Comparison of ENCODE assay signal across 25 mouse cellular contexts in the genomic region with DNA sequence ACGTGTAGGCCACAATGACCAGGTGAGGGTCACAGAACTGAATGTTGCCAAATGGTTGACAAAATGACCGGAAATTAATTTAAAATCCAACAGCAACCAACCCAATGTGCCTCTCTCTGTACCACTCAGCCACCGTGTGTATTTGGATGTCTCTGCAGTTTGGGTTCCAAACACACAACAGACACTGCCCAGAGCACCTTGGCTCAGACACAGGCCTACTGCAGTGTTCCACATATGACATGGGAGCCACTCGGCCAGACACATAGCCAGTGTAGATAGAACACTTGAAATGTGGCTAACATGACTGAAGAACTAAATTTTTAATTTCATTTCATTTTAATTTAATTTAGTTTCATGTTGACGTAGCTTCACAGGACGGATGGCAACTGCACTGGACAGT.
"Had no signal": no experiment of that assay in that cellular context is flagged by ENCODE, and none has a peak within 500 bp of the region (broad histone marks: within the 10 kb centered on the region; RNA-seq: fewer than 3 reads in every experiment).

No protein-coding gene starts in this region.

- H3K27me3 ChIP-seq: heart, embryonic 13.5 days; heart, embryonic 15.5 days; hindbrain, embryonic 13.5 days; hindbrain, embryonic 15.5 days; kidney, embryonic 15.5 days; limb, embryonic 13.5 days; limb, embryonic 15.5 days; liver, embryonic 12.5 days had no signal

- H3K4me3 ChIP-seq: heart, adult 2 months; heart, embryonic 13.5 days; heart, embryonic 15.5 days; hindbrain, embryonic 13.5 days; hindbrain, embryonic 15.5 days; kidney, embryonic 15.5 days; limb, embryonic 13.5 days; limb, embryonic 15.5 days; liver, embryonic 12.5 days had no signal

- DNase-seq: gastrocnemius, postnatal 14 days; gastrocnemius, postnatal 36 days; heart, adult 11 months; heart, adult 2 months; heart, postnatal 14 days; heart, postnatal 36 days; kidney, adult 11 months; kidney, adult 2 months; kidney, adult 9 months; kidney, postnatal 14 days; kidney, postnatal 36 days; layer of hippocampus, adult 9-11 months; layer of hippocampus, postnatal 36 days; left cerebral cortex, postnatal 4 days had no signal

- H3K27ac ChIP-seq: heart, adult 2 months; heart, embryonic 13.5 days; heart, embryonic 15.5 days; hindbrain, embryonic 13.5 days; hindbrain, embryonic 15.5 days; hindbrain, postnatal 0 days; kidney, embryonic 15.5 days; kidney, postnatal 0 days; limb, embryonic 13.5 days; limb, embryonic 15.5 days; liver, embryonic 12.5 days; liver, embryonic 14.5 days had no signal

- H3K4me1 ChIP-seq: heart, embryonic 15.5 days; kidney, embryonic 15.5 days; limb, embryonic 13.5 days; limb, embryonic 15.5 days; liver, embryonic 12.5 days had no signal
